Mouse (Mus musculus) CH12.LX (cell line): ENCODE data around the gene Zhx3. TPM values are rescaled to one million over a fixed set of nuclear protein-coding genes. Genes with fewer than 3 reads are reported as not detected.

ENCODE experiments used
- DNase-seq: peaks from one replicate; pipeline ENCODE4 v3.0.0-alpha.2; 2013; ENCODE audit errors: extremely low read depth
- H3K27ac ChIP-seq: 2 replicates; pipeline ENCODE4 v1.5.1; 2012; ENCODE audit warnings: low read depth, mild to moderate bottlenecking, control low read depth, moderate library complexity; ENCODE audit not compliant: insufficient read depth
- H3K27me3 ChIP-seq: replicated peaks from 2 replicates; pipeline ENCODE3; 2012; ENCODE audit warnings: inconsistent platforms
- H3K36me3 ChIP-seq, 2 experiments: replicated peaks in 1 of 2; 2 replicates each; pipeline versions ENCODE3 to v1.6.1; 2012; ENCODE audit warnings: inconsistent platforms in 1 of 2, low read length in 1 of 2, mild to moderate bottlenecking in 1 of 2, mixed read lengths in 1 of 2, moderate library complexity in 1 of 2; ENCODE audit not compliant: control insufficient read depth in 1 of 2, insufficient read depth in 1 of 2
- H3K4me1 ChIP-seq, 2 experiments: 2 replicates each; pipeline ENCODE4 v1.6.1; 2012; ENCODE audit warnings: inconsistent platforms in 1 of 2, moderate library complexity in 1 of 2; ENCODE audit not compliant: insufficient read depth in 2 of 2, control insufficient read depth in 1 of 2
- H3K4me2 ChIP-seq: 2 replicates; pipeline ENCODE4 v1.6.1; 2012; ENCODE audit warnings: low read depth, mild to moderate bottlenecking, control low read depth; ENCODE audit not compliant: poor library complexity, insufficient read depth, severe bottlenecking
- H3K4me3 ChIP-seq, 3 experiments: fragments of 150-350 bp in 1 of 3; sonication (generic) in 1 of 3; replicated peaks in 1 of 3; 2 replicates each; pipeline versions ENCODE3 to v1.5.1; 2011 to 2012; ENCODE audit warnings: low read depth in 2 of 3, low read length in 2 of 3, mild to moderate bottlenecking in 2 of 3, moderate library complexity in 2 of 3, control low read depth in 1 of 3, improper control_type of control experiment in 1 of 3, inconsistent platforms in 1 of 3, mixed read lengths in 1 of 3; ENCODE audit not compliant: poor library complexity in 1 of 3
- H3K79me2 ChIP-seq: replicated peaks from 2 replicates; pipeline ENCODE4 v1.6.1; 2012; ENCODE audit warnings: mild to moderate bottlenecking, moderate library complexity; ENCODE audit not compliant: control insufficient read depth, poor library complexity, insufficient read depth, severe bottlenecking; ENCODE audit errors: extremely low read depth
- H3K9ac ChIP-seq: 2 replicates; pipeline ENCODE4 v1.6.1; 2012; ENCODE audit warnings: low read depth, mild to moderate bottlenecking, control low read depth, moderate library complexity; ENCODE audit not compliant: insufficient read depth
- H3K9me3 ChIP-seq: replicated peaks from 2 replicates; pipeline ENCODE3; 2012; ENCODE audit warnings: low read length, inconsistent platforms, mixed read lengths
- CHD2 ChIP-seq: IDR thresholded peaks from 2 replicates; pipeline ENCODE4 v1.6.1; 2011; ENCODE audit warnings: low read length, improper control_type of control experiment
- CTCF ChIP-seq, 2 experiments: IDR thresholded peaks in 1 of 2; conservative IDR thresholded peaks in 1 of 2; 2 replicates each; pipeline ENCODE4 v1.5.1; 2011 to 2012; ENCODE audit warnings: low read depth in 2 of 2, low read length in 2 of 2, improper control_type of control experiment in 1 of 2, inconsistent platforms in 1 of 2, mild to moderate bottlenecking in 1 of 2, moderate library complexity in 1 of 2
- E2F4 ChIP-seq: IDR thresholded peaks from 2 replicates; pipeline ENCODE4 v1.6.1; 2011; ENCODE audit warnings: low read depth, low read length, improper control_type of control experiment; ENCODE audit not compliant: insufficient replicate concordance
- ELF1 ChIP-seq: IDR thresholded peaks from 2 replicates; pipeline ENCODE4 v1.6.1; 2014; ENCODE audit warnings: low read depth, mild to moderate bottlenecking, inconsistent platforms, low read length, improper control_type of control experiment
- EP300 ChIP-seq: IDR thresholded peaks from 2 replicates; pipeline ENCODE4 v1.6.1; 2011; ENCODE audit warnings: low read length, improper control_type of control experiment
- ETS1 ChIP-seq: conservative IDR thresholded peaks from 2 replicates; pipeline ENCODE4 v1.6.1; 2012; ENCODE audit warnings: low read depth, mild to moderate bottlenecking, inconsistent platforms, low read length, improper control_type of control experiment, moderate library complexity
- HCFC1 ChIP-seq: IDR thresholded peaks from 2 replicates; pipeline ENCODE4 v1.6.1; 2012; ENCODE audit warnings: low read depth, mild to moderate bottlenecking, inconsistent platforms, low read length, improper control_type of control experiment
- IRF4 ChIP-seq: IDR thresholded peaks from 2 replicates; pipeline ENCODE4 v1.6.1; 2014; ENCODE audit warnings: low read depth, mild to moderate bottlenecking, inconsistent platforms, low read length, improper control_type of control experiment
- JUN ChIP-seq: IDR thresholded peaks from 2 replicates; pipeline ENCODE4 v1.6.1; 2011; ENCODE audit warnings: low read depth, mild to moderate bottlenecking, low read length, improper control_type of control experiment, moderate library complexity; ENCODE audit not compliant: insufficient read depth
- KAT2A ChIP-seq: IDR thresholded peaks from 2 replicates; pipeline ENCODE4 v1.6.1; 2012; ENCODE audit warnings: low read length, improper control_type of control experiment, inconsistent platforms; ENCODE audit not compliant: insufficient replicate concordance
- MAZ ChIP-seq: IDR thresholded peaks from 2 replicates; pipeline ENCODE4 v1.6.1; 2012; ENCODE audit warnings: low read depth, mild to moderate bottlenecking, inconsistent platforms, low read length, improper control_type of control experiment, moderate library complexity
- MXI1 ChIP-seq: IDR thresholded peaks from 2 replicates; pipeline ENCODE4 v1.6.1; 2011; ENCODE audit warnings: mild to moderate bottlenecking, low read depth, low read length, improper control_type of control experiment
- MYC ChIP-seq: IDR thresholded peaks from 2 replicates; pipeline ENCODE4 v1.6.1; 2011; ENCODE audit warnings: low read depth, mild to moderate bottlenecking, improper control_type of control experiment, low read length
- NELFE ChIP-seq: IDR thresholded peaks from 2 replicates; pipeline ENCODE4 v1.6.1; 2011; ENCODE audit warnings: low read depth, low read length, improper control_type of control experiment
- POLR2A ChIP-seq: IDR thresholded peaks from 2 replicates; pipeline ENCODE4 v1.6.1; 2011; ENCODE audit warnings: low read depth, mild to moderate bottlenecking, improper control_type of control experiment, low read length
- POLR2AphosphoS2 ChIP-seq: IDR thresholded peaks from 2 replicates; pipeline ENCODE4 v1.6.1; 2011; ENCODE audit warnings: low read depth, low read length, improper control_type of control experiment
- RCOR1 ChIP-seq: conservative IDR thresholded peaks from 2 replicates; pipeline ENCODE4 v1.6.1; 2012; ENCODE audit warnings: low read depth, mild to moderate bottlenecking, inconsistent platforms, low read length, improper control_type of control experiment
- TBP ChIP-seq: conservative IDR thresholded peaks from 2 replicates; pipeline ENCODE4 v1.6.1; 2011; ENCODE audit warnings: low read depth, low read length, improper control_type of control experiment
- TCF12 ChIP-seq: IDR thresholded peaks from 2 replicates; pipeline ENCODE4 v1.6.1; 2014; ENCODE audit warnings: low read depth, mild to moderate bottlenecking, inconsistent platforms, low read length, improper control_type of control experiment
- USF1 ChIP-seq: IDR thresholded peaks from 2 replicates; pipeline ENCODE4 v1.6.1; 2014; ENCODE audit warnings: low read depth, mild to moderate bottlenecking, inconsistent platforms, low read length, improper control_type of control experiment
- ZKSCAN1 ChIP-seq: IDR thresholded peaks from 2 replicates; pipeline ENCODE4 v1.6.1; 2012; ENCODE audit warnings: low read depth, inconsistent platforms, low read length, improper control_type of control experiment, borderline replicate concordance
- ZMIZ1 ChIP-seq: IDR thresholded peaks from 2 replicates; pipeline ENCODE4 v1.6.1; 2012; ENCODE audit warnings: low read depth, mild to moderate bottlenecking, inconsistent platforms, low read length, improper control_type of control experiment
- ZNF384 ChIP-seq: IDR thresholded peaks from 2 replicates; pipeline ENCODE4 v1.6.1; 2012; ENCODE audit warnings: low read depth, low read length, improper control_type of control experiment, inconsistent platforms
- dilution Hi-C: fragments of 300-500 bp; cut with MboI; formaldehyde crosslinking; loops from 2 replicates; pipeline ENCODE4 v1.14.3; 2020; ENCODE audit warnings: low sequenced_read_pairs; ENCODE audit not compliant: extremely low pct_unique_long_range_greater_than_20kb, extremely low pct_ligation_motif_present
- in situ Hi-C: fragments of 300-500 bp; cut with MboI; formaldehyde crosslinking; loops from 3 replicates; pipeline ENCODE4 v1.14.3; 2019; ENCODE audit warnings: low sequenced_read_pairs, low pct_ligation_motif_present, low pct_unique_long_range_greater_than_20kb, mixed read lengths
- polyA plus RNA-seq: library from polyadenylated mRNA; unstranded; fragments of >175 nt; gene quantifications from 2 replicates; pipeline ENCODE4 v1.2.1, GENCODE M21; 2012; ENCODE audit warnings: low read depth; ENCODE audit not compliant: insufficient read length
- total RNA-seq, 2 experiments: library from RNA; depleted of rRNA; stranded (reverse); fragments of 300-350 nt in 1 of 2; fragments of >200 nt in 1 of 2; gene quantifications; 2 replicates each; pipeline ENCODE4 v1.2.3; 2012 to 2014

Zhx3 gene
- total and polyA plus RNA-seq, 3 experiments = 1.3 to 4.2 (median 2.6) TPM

GRCm38 (mm10) chr2:160724536-160724935 is 148.3 kb downstream of the Zhx3 start:
- no peaks in the 10 kb centered on the region for H3K9me3 ChIP-seq
- in situ Hi-C loops = no loop called here
- no peak overlapping the region for H3K4me2 ChIP-seq
- H3K27me3 ChIP-seq = no peaks in the 10 kb centered on the region
- TF ChIP-seq POLR2A (no peak), NELFE (no peak), IRF4 (no peak), ELF1 (no peak), KAT2A (no peak), POLR2AphosphoS2 (no peak), ZKSCAN1 (no peak), HCFC1 (no peak), JUN (no peak), EP300 (no peak), RCOR1 (no peak), TBP (no peak), CTCF (conservative IDR thresholded peaks at IDR 0.05 in 1 of 2, IDR thresholded peaks at IDR 0.05 in 1 of 2; ENCODE audit: low read depth in 2 of 2, low read length in 2 of 2) (no peak), CHD2 (no peak), ETS1 (no peak), MYC (no peak), MAZ (no peak), TCF12 (no peak), ZNF384 (no peak)
- DNase-seq = no peak
- H3K4me1 ChIP-seq = peaks cover 0 to 12% of the 10 kb centered on the region in 2 experiments; a peak in 2 of 4 replicates
- dilution Hi-C loops = no loop called here
- no peaks in the 10 kb centered on the region for H3K79me2 ChIP-seq
- H3K9ac ChIP-seq = no peak overlapping the region
- peaks cover 39 to 57% of the 10 kb centered on the region in 2 experiments for H3K36me3 ChIP-seq
- no peak overlapping the region for H3K4me3 ChIP-seq
- no peak overlapping the region for H3K27ac ChIP-seq

GRCm38 (mm10) chr2:160723613-160724375 is 149.0 kb downstream of the Zhx3 start:
- DNase-seq = no peak
- Histone ChIP-seq H3K4me1 (peaks cover 0 to 4% of the 10 kb centered on the region in 2 experiments; a peak in 2 of 4 replicates), H3K4me2 (no peak overlapping the region), H3K4me3 (no peak overlapping the region), H3K27me3 (no peaks in the 10 kb centered on the region), H3K27ac (no peak overlapping the region), H3K9ac (no peak overlapping the region), H3K36me3 (peaks cover 45 to 65% of the 10 kb centered on the region in 2 experiments)
- dilution Hi-C loops (no loop called here), in situ Hi-C loops (no loop called here)
- TF ChIP-seq ZMIZ1 (no peak), POLR2A (no peak; the same call in 1 of the 2 replicates), KAT2A (no peak), NELFE (no peak), HCFC1 (no peak), E2F4 (no peak), MXI1 (no peak), EP300 (no peak), USF1 (no peak), TBP (no peak)
- TF ChIP-seq, all 38 proteins: peak for 0
- H3K79me2 ChIP-seq = 0 out of 2 replicates have a peak, but pooled peaks cover under 1% of the 10 kb centered on the region
- H3K9me3 ChIP-seq = no peaks in the 10 kb centered on the region
